In genomic region chr2:181496831-181497547, GRCm38 (mm10) we compare ENCODE assay signal across 8 mouse cellular contexts. TPM values are rescaled to one million over a fixed set of nuclear protein-coding genes. Genes with fewer than 3 reads are reported as not detected.
A peak's percentile ranks its signal among the peaks of the same experiment; 100 is the strongest.
DNase-seq lines count a peak whose midpoint lies in the region; ATAC-seq and TF ChIP-seq lines count a peak whose summit lies in the region.

Gene Tpd52l2, plus strand, starts transcription at chr2:181497142.

- H3K27me3 ChIP-seq in embryonic facial prominence, embryonic 13.5 days = no peaks in the 10 kb centered on the region
- H3K27me3 ChIP-seq in kidney, adult 2 months (replicated peaks; ENCODE audit: control insufficient read depth, insufficient read depth, low read length) = no peaks in the 10 kb centered on the region
- H3K27me3 ChIP-seq in limb, embryonic 12.5 days = no peaks in the 10 kb centered on the region
- no peaks in the 10 kb centered on the region for H3K27me3 ChIP-seq in midbrain, embryonic 15.5 days (replicated peaks)
- no peaks in the 10 kb centered on the region for H3K27me3 ChIP-seq in spleen, adult 2 months (ENCODE audit: control insufficient read depth, insufficient read depth, low read length)

- TF ChIP-seq POLR2A in kidney, adult 2 months (IDR thresholded peaks at IDR 0.05; ENCODE audit: low read depth, low read length) = peak; percentile 80
- TF ChIP-seq POLR2A in spleen, adult 2 months (IDR thresholded peaks at IDR 0.05; ENCODE audit: low read depth, low read length) = 0 out of 2 replicates have a peak, but pooled peaks have one; percentile 16

- WGBS in embryonic facial prominence, embryonic 13.5 days = under 1% methylated on average over 46 of the region's 46 CpGs
- under 1% methylated on average over 46 of the region's 46 CpGs for WGBS in kidney, adult 2 months
- under 1% methylated on average over 46 of the region's 46 CpGs for WGBS in limb, embryonic 12.5 days
- WGBS in midbrain, embryonic 15.5 days = 0% methylated on average over 46 of the region's 46 CpGs
- under 1% methylated on average over 46 of the region's 46 CpGs for WGBS in spleen, adult 2 months

- peak; percentile 92 for ATAC-seq in embryonic facial prominence, embryonic 13.5 days (ENCODE audit: insufficient number of reproducible peaks, insufficient read depth, low FRiP score, low TSS enrichment, low read depth)
- peak; percentile 95 for ATAC-seq in limb, embryonic 12.5 days (ENCODE audit: insufficient number of reproducible peaks, insufficient read depth, low FRiP score, low TSS enrichment, low read depth)
- peak; percentile 99 for ATAC-seq in midbrain, embryonic 15.5 days (replicated peaks)

- H3K4me3 ChIP-seq in embryonic facial prominence, embryonic 13.5 days = peak within 1 kb of the TSS; percentile 90
- peak within 1 kb of the TSS; percentile 90 for H3K4me3 ChIP-seq in kidney, adult 2 months (ENCODE audit: insufficient read depth, low read depth, low read length)
- H3K4me3 ChIP-seq in limb, embryonic 12.5 days (replicated peaks) = peak within 1 kb of the TSS; percentile 93
- peak within 1 kb of the TSS; percentile 88 for H3K4me3 ChIP-seq in midbrain, embryonic 15.5 days
- peak within 1 kb of the TSS; percentile 84 for H3K4me3 ChIP-seq in spleen, adult 2 months (ENCODE audit: extremely low read depth, insufficient read depth, insufficient read length)

- H3K27ac ChIP-seq in embryonic facial prominence, embryonic 13.5 days = peak within 1 kb of the TSS; percentile 93
- peak within 1 kb of the TSS; percentile 91 for H3K27ac ChIP-seq in kidney, adult 2 months (ENCODE audit: insufficient read depth, low read depth, low read length)
- H3K27ac ChIP-seq in limb, embryonic 12.5 days = peak within 1 kb of the TSS; percentile 94
- H3K27ac ChIP-seq in midbrain, embryonic 15.5 days = peak within 1 kb of the TSS; percentile 86
- H3K27ac ChIP-seq in spleen, adult 2 months (ENCODE audit: insufficient read depth, low read length) = peak within 1 kb of the TSS; percentile 89

- H3K4me2 ChIP-seq in embryonic facial prominence, embryonic 13.5 days = peak within 1 kb of the TSS; percentile 92
- H3K4me2 ChIP-seq in limb, embryonic 12.5 days = peak within 1 kb of the TSS; percentile 98
- peak within 1 kb of the TSS; percentile 99 for H3K4me2 ChIP-seq in midbrain, embryonic 15.5 days

- peaks cover 12% of the 10 kb centered on the region for H3K4me1 ChIP-seq in embryonic facial prominence, embryonic 13.5 days
- no peaks in the 10 kb centered on the region for H3K4me1 ChIP-seq in kidney, adult 2 months (ENCODE audit: control insufficient read depth, insufficient read depth, low read length)
- H3K4me1 ChIP-seq in limb, embryonic 12.5 days (replicated peaks) = peaks cover 16% of the 10 kb centered on the region
- peaks cover 19% of the 10 kb centered on the region for H3K4me1 ChIP-seq in midbrain, embryonic 15.5 days
- peaks cover 15% of the 10 kb centered on the region for H3K4me1 ChIP-seq in spleen, adult 2 months (ENCODE audit: control insufficient read depth, insufficient read depth, insufficient read length)

- TF ChIP-seq CTCF in kidney, adult 2 months (conservative IDR thresholded peaks at IDR 0.05; ENCODE audit: insufficient read depth, insufficient read length, low read depth, low read length) = no peak
- no peak for TF ChIP-seq CTCF in spleen, adult 2 months (IDR thresholded peaks at IDR 0.05; ENCODE audit: extremely low read depth, insufficient read depth, insufficient read length, insufficient replicate concordance)

- DNase-seq in 3134 (ENCODE audit: extremely low read depth, insufficient read length, low spot score) = peak; percentile 98
- DNase-seq in adrenal gland, postnatal 36 days = peak; percentile 93
- DNase-seq in heart, adult 18-20 months = peak; percentile 93 to 96
- peak; percentile 98 for DNase-seq in kidney, adult 2 months
- peak; percentile 90 to 95 for DNase-seq in spleen, adult 2 months (ENCODE audit: low read depth in 1 of 2, low spot score in 2 of 2)

- H3K36me3 ChIP-seq in embryonic facial prominence, embryonic 13.5 days = peaks cover 29% of the 10 kb centered on the region
- H3K36me3 ChIP-seq in kidney, adult 2 months (ENCODE audit: control insufficient read depth, insufficient read depth, low read length) = peaks cover 4% of the 10 kb centered on the region; the same call in 1 of the 2 replicates
- H3K36me3 ChIP-seq in limb, embryonic 12.5 days = peaks cover 28% of the 10 kb centered on the region
- peaks cover 10% of the 10 kb centered on the region; the same call in 1 of the 2 replicates for H3K36me3 ChIP-seq in midbrain, embryonic 15.5 days (replicated peaks)
- H3K36me3 ChIP-seq in spleen, adult 2 months (ENCODE audit: control insufficient read depth, insufficient read depth, low read length) = peaks cover 8% of the 10 kb centered on the region

- peak within 1 kb of the TSS; percentile 97 for H3K9ac ChIP-seq in embryonic facial prominence, embryonic 13.5 days
- H3K9ac ChIP-seq in limb, embryonic 12.5 days (replicated peaks) = peak within 1 kb of the TSS; percentile 95
- peak within 1 kb of the TSS; percentile 93 for H3K9ac ChIP-seq in midbrain, embryonic 15.5 days

- H3K9me3 ChIP-seq in embryonic facial prominence, embryonic 13.5 days = no peaks in the 10 kb centered on the region
- H3K9me3 ChIP-seq in limb, embryonic 12.5 days = no peaks in the 10 kb centered on the region
- H3K9me3 ChIP-seq in midbrain, embryonic 15.5 days = no peaks in the 10 kb centered on the region

RNA-seq across cellular contexts. Expression of gene Tpd52l2, which starts in this region (rescaled TPM):
- 100 to 1,000 TPM; 104 to 114 TPM for total RNA-seq in adrenal gland, postnatal 36 days (2021)
- polyA plus RNA-seq in embryonic facial prominence, embryonic 13.5 days (2015; fragmentation: Nextera tagmentation; extraction: Ambion mirVana) = 156 and 168 TPM in 2 replicates
- total RNA-seq in heart, adult 18-20 months (2021) = 10 to 100 TPM; 63.9 to 65.2 TPM
- polyA plus RNA-seq in kidney, adult 2 months (2012; rRNA removed) = 35.2 and 41.5 TPM in 2 replicates
- 151 and 165 TPM in 2 replicates for polyA plus RNA-seq in limb, embryonic 12.5 days (2016; fragmentation: Nextera tagmentation; extraction: Ambion mirVana)
- polyA plus RNA-seq in midbrain, embryonic 15.5 days (2015; fragmentation: Nextera tagmentation; extraction: Ambion mirVana) = 117 TPM in 2 replicates
- polyA plus RNA-seq in spleen, adult 2 months (2012; rRNA removed) = 17.5 and 18.8 TPM in 2 replicates

Comparison
In these comparisons a context has a peak if more than half of its experiments do, and no peak if none do; other contexts are left out.
1. Peak in every context shown above with its lines: DNase-seq, ATAC-seq, H3K4me3 ChIP-seq and H3K27ac ChIP-seq.